Mouse (Mus musculus): ENCODE measurements at regions not wholly inside any gene's neighbourhood (a gene's known extent, or its start where the extent isn't known, plus 50 kb on each side); places are given as distances from the start of the nearest gene placed in this dataset.

GRCm38 (mm10) chr15:90351898-90352297 lies 127.8 kb downstream of the Alg10b start:
- TF ChIP-seq CTCF (IDR thresholded peaks at IDR 0.05; ENCODE audit: low read depth) = no peak
- no peak for TF ChIP-seq EP300 (IDR thresholded peaks at IDR 0.05; ENCODE audit: low read depth)
